Mouse (Mus musculus): Measurements from ENCODE around the gene Akap6. TPM values are rescaled to one million over a fixed set of nuclear protein-coding genes. Genes with fewer than 3 reads are reported as not detected.

Akap6 gene
- total and polyA plus RNA-seq, 3 experiments = 0.12 to 0.42 (median 0.33) TPM

DNA sequence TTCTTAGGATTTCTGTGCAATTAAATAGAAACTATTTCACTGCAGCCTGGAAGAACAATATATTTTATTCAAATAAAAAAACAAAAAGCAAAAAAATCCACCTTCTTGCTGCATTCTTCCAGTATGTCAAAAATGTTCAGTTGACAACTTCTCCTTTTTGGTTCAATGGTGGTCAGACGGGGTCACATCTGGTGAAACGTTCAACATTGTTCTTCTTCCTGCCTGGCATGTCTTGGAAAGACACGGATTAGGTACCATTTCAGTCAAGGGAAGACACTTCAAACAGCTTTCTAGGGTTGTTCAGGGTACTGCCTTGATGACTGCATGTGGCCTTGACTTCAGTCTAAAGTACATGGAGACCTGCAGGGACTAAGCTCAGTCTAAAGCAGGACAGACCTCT lies 258.8 kb downstream of the Akap6 start:
- no peak for DNase-seq (ENCODE audit: extremely low read depth)
- H3K27me3 ChIP-seq (replicated peaks) = no peaks in the 10 kb centered on the region
- H3K9me3 ChIP-seq (replicated peaks; ENCODE audit: low read length) = no peaks in the 10 kb centered on the region
- dilution Hi-C loops (cut with MboI; ENCODE audit: extremely low pct_ligation_motif_present, extremely low pct_unique_long_range_greater_than_20kb, low sequenced_read_pairs) (no loop called here), in situ Hi-C loops (cut with MboI; ENCODE audit: low pct_ligation_motif_present, low pct_unique_long_range_greater_than_20kb, low sequenced_read_pairs) (no loop called here)
- H3K36me3 ChIP-seq (replicated peaks in 1 of 2; ENCODE audit: control insufficient read depth in 1 of 2, insufficient read depth in 1 of 2, low read length in 1 of 2) = no peaks in the 10 kb centered on the region
- no peak overlapping the region for H3K9ac ChIP-seq (ENCODE audit: insufficient read depth, low read depth)
- H3K4me3 ChIP-seq (replicated peaks in 1 of 3; ENCODE audit: low read depth in 2 of 3, low read length in 2 of 3, poor library complexity in 1 of 3) = no peak overlapping the region
- no peaks in the 10 kb centered on the region for H3K79me2 ChIP-seq (replicated peaks; ENCODE audit: control insufficient read depth, extremely low read depth, insufficient read depth, poor library complexity, severe bottlenecking)
- H3K4me2 ChIP-seq (ENCODE audit: insufficient read depth, low read depth, poor library complexity, severe bottlenecking) = no peak overlapping the region
- H3K4me1 ChIP-seq (ENCODE audit: control insufficient read depth in 1 of 2, insufficient read depth in 2 of 2) = no peaks in the 10 kb centered on the region
- TF ChIP-seq GABPA (IDR thresholded peaks at IDR 0.05; ENCODE audit: insufficient replicate concordance, low read depth, low read length) = no peak
- no peak for TF ChIP-seq TBP (conservative IDR thresholded peaks at IDR 0.05; ENCODE audit: low read depth, low read length)
- TF ChIP-seq CTCF (conservative IDR thresholded peaks at IDR 0.05 in 1 of 2, IDR thresholded peaks at IDR 0.05 in 1 of 2; ENCODE audit: low read depth in 2 of 2, low read length in 2 of 2) = no peak
- TF ChIP-seq HCFC1 (IDR thresholded peaks at IDR 0.05; ENCODE audit: low read depth, low read length) = no peak
- no peak for TF ChIP-seq POLR2A (IDR thresholded peaks at IDR 0.05; ENCODE audit: low read depth, low read length)
- no peak for TF ChIP-seq USF1 (IDR thresholded peaks at IDR 0.05; ENCODE audit: low read depth, low read length)
- no peak for TF ChIP-seq RAD21 (IDR thresholded peaks at IDR 0.05; ENCODE audit: low read depth, low read length)
- TF ChIP-seq ZC3H11A (IDR thresholded peaks at IDR 0.05; ENCODE audit: low read depth, low read length) = no peak
- no peak for TF ChIP-seq MAZ (IDR thresholded peaks at IDR 0.05; ENCODE audit: low read depth, low read length)
- no peak for TF ChIP-seq ZMIZ1 (IDR thresholded peaks at IDR 0.05; ENCODE audit: low read depth, low read length)
- H3K27ac ChIP-seq (ENCODE audit: insufficient read depth, low read depth) = no peak overlapping the region

DNA sequence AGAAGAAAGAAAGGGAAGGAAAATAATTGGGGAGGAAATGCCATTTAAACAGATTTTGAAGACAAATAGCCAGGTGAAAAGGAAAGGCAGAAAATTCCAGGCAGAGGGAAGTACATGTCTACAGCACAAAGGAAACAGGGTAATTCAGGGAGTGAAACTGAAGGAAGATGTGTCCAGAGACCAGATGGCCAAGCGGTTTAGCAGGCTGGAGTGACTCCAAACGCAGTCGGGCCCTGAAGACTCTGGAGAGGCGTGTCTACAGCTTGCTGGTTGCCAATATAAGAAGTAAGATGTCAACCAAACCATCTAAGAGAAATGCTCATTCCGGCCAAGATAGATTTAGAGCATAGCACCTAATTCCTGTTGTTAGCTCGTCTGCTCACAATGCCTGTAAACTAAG lies 292.6 kb downstream of the Akap6 start:
- H3K4me3 ChIP-seq (replicated peaks in 1 of 3; ENCODE audit: low read depth in 2 of 3, low read length in 2 of 3, poor library complexity in 1 of 3) = no peak overlapping the region
- no peaks in the 10 kb centered on the region for H3K79me2 ChIP-seq (replicated peaks; ENCODE audit: control insufficient read depth, extremely low read depth, insufficient read depth, poor library complexity, severe bottlenecking)
- no peak overlapping the region for H3K4me2 ChIP-seq (ENCODE audit: insufficient read depth, low read depth, poor library complexity, severe bottlenecking)
- H3K9me3 ChIP-seq (replicated peaks; ENCODE audit: low read length) = no peaks in the 10 kb centered on the region
- no peaks in the 10 kb centered on the region for H3K27me3 ChIP-seq (replicated peaks)
- H3K27ac ChIP-seq (ENCODE audit: insufficient read depth, low read depth) = no peak overlapping the region
- DNase-seq (ENCODE audit: extremely low read depth) = no peak
- dilution Hi-C loops (cut with MboI; ENCODE audit: extremely low pct_ligation_motif_present, extremely low pct_unique_long_range_greater_than_20kb, low sequenced_read_pairs) = no loop called here
- in situ Hi-C loops (cut with MboI; ENCODE audit: low pct_ligation_motif_present, low pct_unique_long_range_greater_than_20kb, low sequenced_read_pairs) = no loop called here
- no peaks in the 10 kb centered on the region for H3K4me1 ChIP-seq (ENCODE audit: control insufficient read depth in 1 of 2, insufficient read depth in 2 of 2)
- H3K36me3 ChIP-seq (replicated peaks in 1 of 2; ENCODE audit: control insufficient read depth in 1 of 2, insufficient read depth in 1 of 2, low read length in 1 of 2) = no peaks in the 10 kb centered on the region
- H3K9ac ChIP-seq (ENCODE audit: insufficient read depth, low read depth) = no peak overlapping the region
- no peak for TF ChIP-seq NRF1 (IDR thresholded peaks at IDR 0.05; ENCODE audit: low read depth, low read length)
- TF ChIP-seq CHD2 (IDR thresholded peaks at IDR 0.05; ENCODE audit: low read length) = no peak
- no peak for TF ChIP-seq ZNF384 (IDR thresholded peaks at IDR 0.05; ENCODE audit: low read depth, low read length)
- no peak for TF ChIP-seq POLR2A (IDR thresholded peaks at IDR 0.05; ENCODE audit: low read depth, low read length)
- no peak for TF ChIP-seq CTCF (conservative IDR thresholded peaks at IDR 0.05 in 1 of 2, IDR thresholded peaks at IDR 0.05 in 1 of 2; ENCODE audit: low read depth in 2 of 2, low read length in 2 of 2)
- no peak for TF ChIP-seq ETS1 (conservative IDR thresholded peaks at IDR 0.05; ENCODE audit: low read depth, low read length)
- no peak for TF ChIP-seq MAFK (IDR thresholded peaks at IDR 0.05; ENCODE audit: insufficient replicate concordance, low read length)
- TF ChIP-seq EP300 (IDR thresholded peaks at IDR 0.05; ENCODE audit: low read length) = no peak
- no peak for TF ChIP-seq SMC3 (IDR thresholded peaks at IDR 0.05; ENCODE audit: low read depth, low read length)
- TF ChIP-seq ZMIZ1 (IDR thresholded peaks at IDR 0.05; ENCODE audit: low read depth, low read length) = no peak
- no peak for TF ChIP-seq USF2 (conservative IDR thresholded peaks at IDR 0.05; ENCODE audit: low read depth, low read length)
- TF ChIP-seq ZKSCAN1 (IDR thresholded peaks at IDR 0.05; ENCODE audit: borderline replicate concordance, low read depth, low read length) = no peak
- TF ChIP-seq E2F4 (IDR thresholded peaks at IDR 0.05; ENCODE audit: insufficient replicate concordance, low read depth, low read length) = no peak
- TF ChIP-seq USF1 (IDR thresholded peaks at IDR 0.05; ENCODE audit: low read depth, low read length) = no peak
- no peak for TF ChIP-seq POLR2AphosphoS2 (IDR thresholded peaks at IDR 0.05; ENCODE audit: low read depth, low read length)
